Mouse (Mus musculus): ENCODE measurements around the gene 2410004P03Rik. TPM values are rescaled to one million over a fixed set of nuclear protein-coding genes. Genes with fewer than 3 reads are reported as not detected.

Gene 2410004P03Rik
- 1 to 10 TPM in 1 of 4 experiments, under 1 TPM in 3; 0.74 to 1.1 (median 0.85) TPM for total RNA-seq (2022)

- no peak for DNase-seq (ENCODE audit: low spot score in 2 of 2)
These were observed at the start of gene 2410004P03Rik for GRCm38 (mm10) chr12:17011100-17011870. TSS of gene 2410004P03Rik (minus strand) at chr12:17011727.

GRCm38 (mm10) chr12:17061183-17061722 lies 49.7 kb upstream of the 2410004P03Rik start:
- DNase-seq (ENCODE audit: low spot score in 2 of 2) = no peak

- no peak for DNase-seq (ENCODE audit: low spot score in 2 of 2)
These were observed 47.0 kb upstream of the 2410004P03Rik start for GRCm38 (mm10) chr12:17058490-17058889.

- DNase-seq (ENCODE audit: low spot score in 2 of 2) = no peak
These were observed 45.6 kb upstream of the 2410004P03Rik start for GRCm38 (mm10) chr12:17057110-17057509.

- DNase-seq (ENCODE audit: low spot score in 2 of 2) = no peak
These were observed 44.2 kb upstream of the 2410004P03Rik start for GRCm38 (mm10) chr12:17055766-17056165.

- no peak for DNase-seq (ENCODE audit: low spot score in 2 of 2)
These were observed 43.2 kb upstream of the 2410004P03Rik start for GRCm38 (mm10) chr12:17054691-17055090.

- DNase-seq (ENCODE audit: low spot score in 2 of 2) = no peak
These were observed 41.1 kb upstream of the 2410004P03Rik start for GRCm38 (mm10) chr12:17052673-17053072.

- DNase-seq (ENCODE audit: low spot score in 2 of 2) = peak in 1 of 2 experiments; percentile 73
These were observed 39.5 kb upstream of the 2410004P03Rik start for GRCm38 (mm10) chr12:17051057-17051456.

- no peak for DNase-seq (ENCODE audit: low spot score in 2 of 2)
These were observed 38.3 kb upstream of the 2410004P03Rik start for GRCm38 (mm10) chr12:17049796-17050195.

- DNase-seq (ENCODE audit: low spot score in 2 of 2) = no peak
These were observed 37.6 kb upstream of the 2410004P03Rik start for GRCm38 (mm10) chr12:17048979-17049612.

- DNase-seq (ENCODE audit: low spot score in 2 of 2) = no peak
These were observed 31.8 kb upstream of the 2410004P03Rik start for GRCm38 (mm10) chr12:17043311-17043710.

- no peak for DNase-seq (ENCODE audit: low spot score in 2 of 2)
These were observed 29.0 kb upstream of the 2410004P03Rik start for GRCm38 (mm10) chr12:17040567-17040966.

- no peak for DNase-seq (ENCODE audit: low spot score in 2 of 2)
These were observed 27.9 kb upstream of the 2410004P03Rik start for GRCm38 (mm10) chr12:17039415-17039814.

- no peak for DNase-seq (ENCODE audit: low spot score in 2 of 2)
These were observed 26.7 kb upstream of the 2410004P03Rik start for GRCm38 (mm10) chr12:17038246-17038645.

GRCm38 (mm10) chr12:17037053-17037610 lies 25.6 kb upstream of the 2410004P03Rik start:
- peak in 1 of 2 experiments; percentile 70 for DNase-seq (ENCODE audit: low spot score in 2 of 2)

- DNase-seq (ENCODE audit: low spot score in 2 of 2) = no peak
These were observed 25.0 kb upstream of the 2410004P03Rik start for GRCm38 (mm10) chr12:17036532-17036931.

- DNase-seq (ENCODE audit: low spot score in 2 of 2) = no peak
These were observed 23.6 kb upstream of the 2410004P03Rik start for GRCm38 (mm10) chr12:17035128-17035527.

GRCm38 (mm10) chr12:17034671-17035070 lies 23.1 kb upstream of the 2410004P03Rik start:
- DNase-seq (ENCODE audit: low spot score in 2 of 2) = no peak

GRCm38 (mm10) chr12:17033464-17033841 lies 21.9 kb upstream of the 2410004P03Rik start:
- peak in 1 of 2 experiments; percentile 25 for DNase-seq (ENCODE audit: low spot score in 2 of 2)

GRCm38 (mm10) chr12:17032694-17033463 lies 21.4 kb upstream of the 2410004P03Rik start:
- DNase-seq (ENCODE audit: low spot score in 2 of 2) = peak in 1 of 2 experiments; percentile 59

- DNase-seq (ENCODE audit: low spot score in 2 of 2) = no peak
These were observed 13.1 kb upstream of the 2410004P03Rik start for GRCm38 (mm10) chr12:17024554-17025110.
